Mouse (Mus musculus): ENCODE data around the gene Hist1h1e. TPM values are rescaled to one million over a fixed set of nuclear protein-coding genes. Genes with fewer than 3 reads are reported as not detected.
A peak's percentile ranks its signal among the peaks of the same experiment; 100 is the strongest.
"Not testable (repeated sequence)": the region's sequence is repeated elsewhere in the genome, so short reads cannot be mapped to it uniquely, and the experiment has no call there.

Hist1h1e gene
- total RNA-seq, 2 experiments from 2014 or later: 91.2 to 121 TPM

GRCm38 (mm10) chr13:23595185-23595584, 27.2 kb downstream of the Hist1h1e start:
- intact Hi-C loops (cut with DNase I; ENCODE audit: low total_unique reads): loop anchor here (10.0 kb wide), 1 partner anchor 170 kb away; the partner anchor contains the start of gene Abt1
- DNase-seq: no peak

- intact Hi-C loops (cut with DNase I; ENCODE audit: low total_unique reads): loop anchor here (10.0 kb wide), 1 partner anchor 168 kb away; the partner anchor contains the start of gene Abt1
- DNase-seq: no peak
Measured at GRCm38 (mm10) chr13:23593051-23593770, 29.1 kb downstream of the Hist1h1e start.

GRCm38 (mm10) chr13:23592614-23593013, 29.7 kb downstream of the Hist1h1e start:
- intact Hi-C loops (cut with DNase I; ENCODE audit: low total_unique reads): loop anchor here (10.0 kb wide), 1 partner anchor 168 kb away; the partner anchor contains the start of gene Abt1

GRCm38 (mm10) chr13:23591886-23592285, 30.5 kb downstream of the Hist1h1e start:
- DNase-seq: not testable (repeated sequence)
- intact Hi-C loops (cut with DNase I; ENCODE audit: low total_unique reads): loop anchor here (10.0 kb wide), 1 partner anchor 167 kb away; the partner anchor contains the start of gene Abt1

More at GRCm38 (mm10) chr13:23592614-23593013, 29.7 kb downstream of the Hist1h1e start:
- no peak for DNase-seq

GRCm38 (mm10) chr13:23591206-23591605, 31.2 kb downstream of the Hist1h1e start:
- no peak for DNase-seq
- intact Hi-C loops (cut with DNase I; ENCODE audit: low total_unique reads): loop anchor here (10.0 kb wide), 1 partner anchor 166 kb away; the partner anchor contains the start of gene Abt1

- no peak for DNase-seq
- intact Hi-C loops (cut with DNase I; ENCODE audit: low total_unique reads): no loop called here
Measured at GRCm38 (mm10) chr13:23586940-23587225, 35.5 kb downstream of the Hist1h1e start.

GRCm38 (mm10) chr13:23586099-23586939, 36.0 kb downstream of the Hist1h1e start:
- intact Hi-C loops (cut with DNase I; ENCODE audit: low total_unique reads): no loop called here

GRCm38 (mm10) chr13:23585442-23586098, 36.8 kb downstream of the Hist1h1e start:
- peak; percentile 46 for DNase-seq
- intact Hi-C loops (cut with DNase I; ENCODE audit: low total_unique reads): not testable (repeated sequence)

More at GRCm38 (mm10) chr13:23586099-23586939, 36.0 kb downstream of the Hist1h1e start:
- DNase-seq: no peak

GRCm38 (mm10) chr13:23585029-23585441, 37.3 kb downstream of the Hist1h1e start:
- DNase-seq: peak; percentile 71
- intact Hi-C loops (cut with DNase I; ENCODE audit: low total_unique reads): no loop called here

- intact Hi-C loops (cut with DNase I; ENCODE audit: low total_unique reads): no loop called here
- DNase-seq: no peak
Measured at GRCm38 (mm10) chr13:23584331-23584730, 38.0 kb downstream of the Hist1h1e start.

- DNase-seq: no peak
- intact Hi-C loops (cut with DNase I; ENCODE audit: low total_unique reads): no loop called here
Measured at GRCm38 (mm10) chr13:23583387-23584068, 38.8 kb downstream of the Hist1h1e start.

- intact Hi-C loops (cut with DNase I; ENCODE audit: low total_unique reads): no loop called here
- no peak for DNase-seq
Measured at GRCm38 (mm10) chr13:23582219-23583056, 39.9 kb downstream of the Hist1h1e start.

- DNase-seq: peak; percentile 87
- intact Hi-C loops (cut with DNase I; ENCODE audit: low total_unique reads): no loop called here
Measured at GRCm38 (mm10) chr13:23581408-23582218, 40.7 kb downstream of the Hist1h1e start, which contains the start of gene Hist1h4d. TSS of gene Hist1h4d (plus strand) at chr13:23581598.

GRCm38 (mm10) chr13:23577835-23578234, 44.5 kb downstream of the Hist1h1e start:
- DNase-seq: no peak
- intact Hi-C loops (cut with DNase I; ENCODE audit: low total_unique reads): no loop called here

- intact Hi-C loops (cut with DNase I; ENCODE audit: low total_unique reads): no loop called here
Measured at GRCm38 (mm10) chr13:23576906-23577639, 45.3 kb downstream of the Hist1h1e start.

GRCm38 (mm10) chr13:23576351-23576881, 45.9 kb downstream of the Hist1h1e start:
- intact Hi-C loops (cut with DNase I; ENCODE audit: low total_unique reads): no loop called here
- DNase-seq: no peak

More at GRCm38 (mm10) chr13:23576906-23577639, 45.3 kb downstream of the Hist1h1e start:
- no peak for DNase-seq

Data from gastrocnemius, postnatal 14 days (tissue).